Comparison of ENCODE assay signal across 8 mouse cellular contexts in the genomic region with DNA sequence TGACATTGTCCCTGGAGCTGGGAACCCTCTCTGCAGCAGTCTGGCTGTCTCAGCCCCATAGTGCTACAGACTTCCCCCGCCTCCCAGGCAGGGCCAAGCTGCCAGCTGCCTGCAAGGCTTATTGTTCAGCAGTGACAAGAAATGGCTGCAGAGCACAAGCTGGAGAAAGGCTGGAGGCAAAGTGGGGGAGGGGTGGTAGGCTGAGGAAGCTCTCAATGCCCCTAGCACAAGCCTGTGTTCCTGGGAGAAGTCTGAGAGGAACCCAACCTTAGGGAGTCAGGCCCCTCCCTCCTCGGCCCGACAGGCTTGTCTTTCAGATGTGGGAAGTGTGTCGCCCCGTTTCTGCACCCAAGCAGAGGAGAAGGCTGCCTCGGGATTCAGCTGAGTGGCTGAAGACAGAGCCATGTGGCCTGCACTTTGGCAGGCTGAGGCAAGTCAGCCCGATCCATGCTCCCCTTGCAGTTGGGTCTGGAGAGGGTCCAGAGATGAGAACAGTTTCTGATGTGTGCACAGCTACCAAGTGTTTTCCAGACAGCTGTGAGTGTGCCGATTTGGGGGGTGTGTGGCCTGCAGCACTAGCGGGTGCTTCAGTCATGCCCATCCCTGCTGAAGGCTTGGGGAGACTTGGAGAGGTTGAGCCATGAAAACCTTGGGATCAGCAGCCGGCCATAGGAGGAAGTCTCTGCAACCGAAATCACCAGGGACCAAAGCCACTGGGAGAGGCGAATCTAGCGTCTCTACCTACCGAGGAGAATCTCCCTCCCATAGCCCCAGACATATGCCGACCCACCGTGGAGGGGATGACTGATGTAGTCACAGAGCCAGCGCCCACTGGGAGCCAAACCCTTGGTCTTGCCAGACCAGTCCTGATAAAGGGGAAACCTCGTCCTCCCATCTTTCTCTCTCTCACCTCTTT.
DNase-seq lines count a peak whose midpoint lies in the region; ATAC-seq and TF ChIP-seq lines count a peak whose summit lies in the region.

No protein-coding gene starts in this region.

- no peaks in the 10 kb centered on the region for H3K27me3 ChIP-seq in kidney, embryonic 15.5 days
- H3K27me3 ChIP-seq in liver, embryonic 15.5 days: peaks cover 5% of the 10 kb centered on the region; the same call in 1 of the 2 replicates

- WGBS in kidney, embryonic 15.5 days: 23% methylated on average over 18 of the region's 18 CpGs
- 22% methylated on average over 18 of the region's 18 CpGs for WGBS in liver, embryonic 15.5 days (ENCODE audit: insufficient replicate concordance)
- 17% methylated on average over 18 of the region's 18 CpGs for WGBS in olfactory bulb, adult 2 months

- H3K4me3 ChIP-seq in kidney, embryonic 15.5 days (replicated peaks): 0 out of 2 replicates have a peak overlapping the region, but pooled peaks have one; percentile 4
- peak overlapping the region; percentile 36 for H3K4me3 ChIP-seq in layer of hippocampus, adult 2 months
- H3K4me3 ChIP-seq in liver, embryonic 15.5 days (replicated peaks): 0 out of 2 replicates have a peak overlapping the region, but pooled peaks have one; percentile 3
- peak overlapping the region; percentile 0; the same call in 1 of the 2 replicates for H3K4me3 ChIP-seq in olfactory bulb, adult 2 months (ENCODE audit: insufficient read depth, low read depth, low read length)

- peak overlapping the region; percentile 79 for H3K27ac ChIP-seq in kidney, embryonic 15.5 days
- peak overlapping the region; percentile 79 for H3K27ac ChIP-seq in layer of hippocampus, adult 2 months
- no peak overlapping the region for H3K27ac ChIP-seq in liver, embryonic 15.5 days (replicated peaks)
- peak overlapping the region; percentile 73 for H3K27ac ChIP-seq in olfactory bulb, adult 2 months (ENCODE audit: insufficient read depth, low read depth, low read length)

- TF ChIP-seq POLR2A in olfactory bulb, adult 2 months (IDR thresholded peaks at IDR 0.05; ENCODE audit: insufficient read depth, low read depth, low read length): no peak

- H3K9me3 ChIP-seq in kidney, embryonic 15.5 days (replicated peaks): no peaks in the 10 kb centered on the region
- H3K9me3 ChIP-seq in liver, embryonic 15.5 days (replicated peaks): no peaks in the 10 kb centered on the region

- DNase-seq in kidney, adult 11 months: no peak
- peak; percentile 84 for DNase-seq in embryo, embryonic 9.5 days (ENCODE audit: extremely low spot score)
- DNase-seq in heart, adult 9 months (ENCODE audit: low spot score in 2 of 2): peak; percentile 26 to 41
- DNase-seq in layer of hippocampus, adult 2 months (ENCODE audit: low spot score in 2 of 2): peak; percentile 61 to 72

- H3K9ac ChIP-seq in kidney, embryonic 15.5 days: peak overlapping the region; percentile 35
- no peak overlapping the region for H3K9ac ChIP-seq in liver, embryonic 15.5 days

- H3K4me2 ChIP-seq in kidney, embryonic 15.5 days: peak overlapping the region; percentile 46
- H3K4me2 ChIP-seq in liver, embryonic 15.5 days: peak overlapping the region; percentile 38

- H3K4me1 ChIP-seq in kidney, embryonic 15.5 days: peaks cover 23% of the 10 kb centered on the region
- H3K4me1 ChIP-seq in liver, embryonic 15.5 days (replicated peaks): peaks cover 32% of the 10 kb centered on the region
- peaks cover 28% of the 10 kb centered on the region for H3K4me1 ChIP-seq in olfactory bulb, adult 2 months (ENCODE audit: control insufficient read depth, insufficient read depth, low read length)

- peaks cover 14% of the 10 kb centered on the region for H3K36me3 ChIP-seq in kidney, embryonic 15.5 days
- H3K36me3 ChIP-seq in liver, embryonic 15.5 days (replicated peaks): peaks cover 33% of the 10 kb centered on the region

- TF ChIP-seq CTCF in layer of hippocampus, adult 2 months (conservative IDR thresholded peaks at IDR 0.05): no peak
- no peak for TF ChIP-seq CTCF in olfactory bulb, adult 2 months (IDR thresholded peaks at IDR 0.05; ENCODE audit: insufficient read depth, low read depth, low read length)

- peak; percentile 81 for ATAC-seq in kidney, embryonic 15.5 days (replicated peaks; ENCODE audit: low FRiP score)
- ATAC-seq in liver, embryonic 15.5 days (ENCODE audit: insufficient read depth): 0 out of 2 replicates have a peak, but pooled peaks have one; percentile 13
- no peak for ATAC-seq in inflammation-experienced regulatory T-cells, adult 6 months
